19 mouse cellular contexts compared by ENCODE assay signal in genomic region chr4:131822583-131822982, GRCm38 (mm10). TPM values are rescaled to one million over a fixed set of nuclear protein-coding genes. Genes with fewer than 3 reads are reported as not detected.
"Had no signal": no experiment of that assay in that cellular context is flagged by ENCODE, and none has a peak within 500 bp of the region (broad histone marks: within the 10 kb centered on the region; RNA-seq: fewer than 3 reads in every experiment).

No protein-coding gene starts in this region.

- H3K4me3 ChIP-seq: limb, embryonic 15.5 days; megakaryocyte, embryonic 14.5 days; midbrain, embryonic 15.5 days; neural tube, embryonic 12.5 days had no signal

- H3K27ac ChIP-seq: hindbrain, postnatal 0 days; limb, embryonic 15.5 days; macrophage; midbrain, embryonic 15.5 days; neural tube, embryonic 12.5 days had no signal

- H3K36me3 ChIP-seq: limb, embryonic 15.5 days; midbrain, embryonic 15.5 days; neural tube, embryonic 12.5 days had no signal

- DNase-seq: kidney, adult 8-10 months; kidney, postnatal 36 days; layer of hippocampus, adult 9-11 months; layer of hippocampus, postnatal 36 days; lung, embryonic 14.5 days; lung, postnatal 14 days; retina, postnatal 1 day; right cerebral cortex, postnatal 4 days; spleen, adult 18-20 months; thymus, postnatal 25 days had no signal

- H3K27me3 ChIP-seq: limb, embryonic 15.5 days; midbrain, embryonic 15.5 days; neural tube, embryonic 12.5 days had no signal

- ATAC-seq: hindbrain, postnatal 0 days; midbrain, embryonic 15.5 days had no signal

- H3K9ac ChIP-seq: limb, embryonic 15.5 days; lung, embryonic 14.5 days; midbrain, embryonic 15.5 days; neural tube, embryonic 12.5 days had no signal

- H3K4me1 ChIP-seq: megakaryocyte, embryonic 14.5 days had no signal

- H3K4me2 ChIP-seq: limb, embryonic 15.5 days; lung, embryonic 14.5 days; midbrain, embryonic 11.5 days; midbrain, embryonic 15.5 days; neural tube, embryonic 12.5 days had no signal

- H3K9me3 ChIP-seq: limb, embryonic 15.5 days; megakaryocyte, embryonic 14.5 days; midbrain, embryonic 15.5 days; neural tube, embryonic 12.5 days had no signal

RNA-seq across cellular contexts. Expression of gene Ptpru, which starts 15.5 kb away (rescaled TPM):
- total RNA-seq: monocyte, adult 5-6 weeks; neutrophil, adult 5-6 weeks had no signal
